Mouse (Mus musculus) c-Kit-positive CD71-positive TER-119-positive erythroid progenitor cells, embryonic 14.5 days (primary cell): ENCODE results near the gene Slc25a44.

Experiments
- DNase-seq: peaks from one replicate; pipeline ENCODE4 v3.0.0-alpha.2; 2013; ENCODE audit warnings: low spot score

Slc25a44 gene

DNA sequence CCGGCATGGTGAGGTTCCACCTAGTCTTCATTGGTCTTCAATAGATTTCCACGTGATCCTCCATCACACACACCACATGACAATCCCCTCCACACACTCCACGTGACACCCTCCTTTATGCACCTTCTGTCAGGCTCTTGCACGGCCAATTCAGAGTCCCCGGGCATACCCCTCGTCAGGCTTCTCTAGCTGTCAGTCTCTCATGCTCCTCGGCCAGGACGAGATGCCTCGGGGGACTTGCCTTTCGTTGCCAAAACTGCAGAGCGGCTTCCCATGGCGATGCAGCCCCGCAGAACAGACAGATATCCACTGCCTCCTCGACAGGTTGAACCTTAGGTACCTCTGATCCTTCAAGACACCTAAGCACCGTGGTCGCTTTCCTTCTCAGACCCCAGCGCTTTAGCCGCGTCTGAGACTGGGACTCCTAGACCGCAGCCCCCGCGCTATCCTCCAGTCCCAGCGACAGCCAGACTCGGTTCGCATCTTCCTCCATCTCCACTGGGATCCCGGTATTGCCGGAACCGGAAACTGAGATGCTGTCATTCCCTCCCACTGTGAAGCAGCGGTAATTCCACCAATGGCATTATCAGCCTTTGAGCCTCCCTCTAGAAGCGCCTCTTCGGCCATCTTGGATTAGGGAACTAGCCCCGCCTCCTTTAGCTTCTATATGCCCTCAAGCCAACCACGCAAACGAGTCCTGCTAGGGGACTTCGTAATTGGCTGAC is at the start of gene Slc25a44:
TSS of gene Slc25a44 (minus strand) at position 535 of the 725 bp plus-strand sequence.
- peak; percentile 99 for DNase-seq

DNA sequence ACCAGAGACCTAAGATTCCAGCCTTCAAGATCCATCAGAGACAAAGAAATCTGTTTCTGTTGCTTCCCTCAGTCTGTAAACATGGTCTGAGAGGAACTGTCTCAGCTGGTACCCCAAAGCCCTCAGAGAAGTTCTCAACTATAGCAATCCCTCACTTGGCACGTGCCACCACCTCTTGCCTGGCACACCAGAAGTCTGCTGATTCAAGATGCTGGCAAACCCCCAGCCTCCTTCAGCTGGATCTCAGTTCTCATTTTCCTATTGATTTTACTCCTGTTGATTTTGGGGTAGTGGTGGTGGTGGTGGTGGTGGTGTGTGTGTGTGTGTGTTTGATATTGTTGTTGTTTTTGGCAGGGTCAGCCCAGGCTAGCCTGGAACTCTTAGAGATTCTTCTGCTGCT is 48.6 kb upstream of the Slc25a44 start:
- no peak for DNase-seq

DNA sequence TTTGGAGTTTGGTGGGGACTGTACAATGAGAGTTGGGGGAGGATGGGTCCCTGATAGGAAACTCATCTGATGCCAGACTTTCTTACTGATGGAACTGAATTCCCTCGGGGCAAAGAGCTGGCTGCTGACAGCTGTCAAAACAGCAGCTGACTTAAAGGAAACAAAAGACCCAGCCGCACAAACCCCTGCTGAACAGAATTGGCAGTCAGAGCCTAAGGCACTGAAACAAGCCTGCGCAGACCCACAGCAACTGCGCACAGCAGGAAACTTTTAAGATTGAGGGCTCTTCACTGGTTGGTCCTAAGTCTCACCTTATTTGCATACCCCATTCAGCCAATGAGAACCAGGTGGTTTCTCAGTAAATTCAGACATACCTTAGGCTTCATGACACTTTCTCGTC is 48.1 kb upstream of the Slc25a44 start:
- no peak for DNase-seq

DNA sequence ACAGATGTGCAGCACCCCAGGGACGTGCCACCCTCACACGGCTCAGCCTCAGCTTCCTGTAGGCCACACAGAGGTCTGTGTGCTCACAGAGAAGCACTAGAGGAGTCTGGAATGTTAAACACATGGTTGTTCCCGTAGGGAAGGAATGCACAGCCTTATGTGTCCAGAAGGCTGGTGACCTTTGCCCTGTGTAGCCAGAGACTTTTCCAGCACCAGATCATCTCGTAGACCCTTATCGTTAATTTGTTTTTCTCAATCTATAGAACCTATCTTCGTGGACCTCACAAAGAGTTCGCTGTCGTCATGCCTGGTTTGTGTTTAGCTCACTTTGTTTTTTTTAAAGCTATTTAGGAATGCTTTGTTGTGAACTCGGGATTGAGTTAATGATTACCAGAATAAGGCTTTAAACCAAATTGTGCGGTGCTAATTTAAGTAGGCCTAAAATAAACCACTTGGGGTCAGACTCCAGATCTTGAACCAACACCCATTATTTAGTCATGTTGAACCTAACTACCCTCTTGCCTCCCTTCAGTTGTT is 46.1 kb upstream of the Slc25a44 start:
- no peak for DNase-seq

DNA sequence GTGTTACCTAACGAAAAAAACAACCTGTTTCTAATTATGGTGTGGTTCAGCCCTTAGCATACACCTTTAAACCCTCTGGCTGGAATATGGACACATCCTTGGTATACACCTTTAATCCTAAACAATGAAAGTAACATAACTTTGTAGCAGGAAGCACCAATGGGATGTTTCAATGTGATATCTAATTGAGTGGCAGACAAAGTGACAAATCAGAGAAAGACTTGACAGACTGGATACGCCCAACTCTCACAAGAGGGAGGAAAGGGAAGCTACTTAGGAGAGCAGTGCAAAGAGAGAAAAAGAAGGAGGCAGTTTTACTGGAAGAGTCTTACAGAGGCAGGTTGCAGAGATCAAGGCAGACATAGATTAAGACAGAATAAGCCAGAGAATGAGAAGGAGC is 44.5 kb upstream of the Slc25a44 start:
- DNase-seq, result no peak

DNA sequence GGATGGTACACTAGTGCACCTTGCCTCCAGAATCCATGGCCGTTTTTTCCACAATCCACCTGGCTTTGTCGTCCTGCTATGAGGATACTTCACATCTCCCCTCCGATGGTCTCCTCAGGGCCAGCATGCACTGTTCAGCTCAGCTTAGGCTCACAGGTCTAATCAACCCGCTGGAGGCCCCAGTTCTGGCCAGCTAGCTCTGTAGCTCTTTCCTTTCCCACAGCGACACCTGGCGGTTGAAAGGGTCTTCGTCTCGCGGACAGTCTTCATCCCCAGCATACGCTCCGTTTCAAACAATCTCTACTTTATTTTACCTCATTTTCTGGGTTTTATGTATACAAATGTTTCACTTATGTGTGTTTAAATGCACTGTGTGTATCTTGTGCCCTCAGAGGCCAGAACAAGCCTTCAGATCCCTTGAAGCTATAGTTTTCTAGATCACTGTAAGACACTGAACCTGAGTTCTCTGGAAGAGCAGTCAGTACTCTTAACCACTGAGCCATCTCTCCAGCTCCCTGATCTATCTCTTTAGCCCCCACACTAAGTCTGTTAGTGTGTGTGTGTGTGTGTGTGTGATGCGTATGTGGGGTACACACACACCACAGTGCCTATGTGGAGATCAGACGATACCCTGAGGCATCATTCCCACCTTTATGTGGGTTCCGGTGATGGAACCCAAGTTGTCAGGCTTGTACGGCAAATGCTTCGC is 42.3 kb upstream of the Slc25a44 start:
- DNase-seq, result peak; percentile 86

DNA sequence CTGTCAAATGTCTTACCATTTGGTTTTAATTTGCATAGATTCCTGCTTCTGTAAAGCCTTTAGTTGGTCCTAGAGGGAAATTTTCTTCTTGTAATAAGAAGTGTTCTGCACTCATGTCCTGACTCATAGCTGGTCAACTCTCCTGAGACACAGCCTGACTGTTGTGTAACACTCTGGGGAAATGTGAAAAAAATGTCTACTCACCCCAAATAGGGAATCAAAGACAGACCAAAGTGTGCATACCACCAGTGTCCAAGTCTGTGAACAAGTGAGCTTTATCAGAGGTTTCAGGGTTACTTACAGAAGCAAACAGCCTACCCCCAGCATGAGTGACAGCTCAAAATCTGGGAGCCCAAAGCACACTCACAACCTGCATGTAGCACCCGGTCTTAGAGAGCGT is 40.2 kb upstream of the Slc25a44 start:
- DNase-seq, result no peak

DNA sequence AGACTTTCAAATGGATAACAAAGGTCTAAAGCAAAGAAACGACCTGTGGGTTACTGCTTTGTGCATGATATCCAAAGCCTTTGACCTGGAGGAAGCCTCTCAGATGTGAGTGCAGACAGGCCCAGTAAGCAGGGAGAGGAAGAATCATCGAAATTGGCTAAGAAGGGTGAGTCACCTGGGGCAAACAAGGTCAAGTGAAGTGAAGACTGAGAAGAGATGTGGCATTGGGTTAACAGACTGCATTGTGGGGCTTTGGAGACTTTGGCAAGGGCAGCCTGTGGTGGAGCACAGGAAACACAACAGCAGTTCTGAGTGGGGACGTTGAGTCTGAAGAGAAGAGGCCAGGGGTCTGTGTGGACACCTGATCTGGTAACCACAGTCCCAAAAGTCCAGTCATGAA is 39.5 kb upstream of the Slc25a44 start:
- no peak for DNase-seq

DNA sequence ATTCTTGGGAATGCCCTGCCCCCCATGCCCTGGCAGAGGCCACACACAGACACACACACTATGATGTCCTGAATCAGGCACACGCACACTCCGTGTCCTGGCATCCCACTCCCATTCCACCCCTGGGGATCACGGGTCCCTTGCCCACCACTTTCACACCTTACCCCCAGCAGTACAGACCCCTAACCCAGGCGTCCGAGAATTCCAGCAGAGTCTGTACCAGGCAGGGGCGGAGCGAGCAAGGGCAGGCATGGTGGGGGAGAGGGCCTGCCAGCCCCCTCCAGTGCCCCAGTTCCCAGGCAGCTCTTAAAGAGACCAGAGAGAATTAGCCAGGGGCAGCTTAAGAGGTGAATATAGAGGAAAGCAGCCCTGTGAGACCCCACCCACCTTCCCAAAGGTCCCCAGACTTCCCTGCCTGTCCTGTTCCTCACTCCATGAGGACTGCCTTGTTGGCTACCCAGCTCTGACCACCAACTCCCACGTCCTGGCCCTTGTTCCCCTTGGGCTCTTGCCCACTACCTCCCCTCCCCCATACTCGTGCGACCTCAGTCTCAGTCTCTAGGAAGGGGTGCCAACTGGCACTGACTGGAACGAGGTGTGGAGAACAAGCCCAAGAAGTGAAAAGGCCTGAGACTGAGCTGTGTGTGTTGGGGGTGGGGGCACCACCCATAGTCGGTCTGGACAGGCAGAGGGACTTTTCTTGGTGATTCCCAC is 36.2 kb upstream of the Slc25a44 start, which contains the start of gene Sema4a:
TSS of gene Sema4a (minus strand) at position 200 of the 714 bp plus-strand sequence.
- DNase-seq, result no peak

DNA sequence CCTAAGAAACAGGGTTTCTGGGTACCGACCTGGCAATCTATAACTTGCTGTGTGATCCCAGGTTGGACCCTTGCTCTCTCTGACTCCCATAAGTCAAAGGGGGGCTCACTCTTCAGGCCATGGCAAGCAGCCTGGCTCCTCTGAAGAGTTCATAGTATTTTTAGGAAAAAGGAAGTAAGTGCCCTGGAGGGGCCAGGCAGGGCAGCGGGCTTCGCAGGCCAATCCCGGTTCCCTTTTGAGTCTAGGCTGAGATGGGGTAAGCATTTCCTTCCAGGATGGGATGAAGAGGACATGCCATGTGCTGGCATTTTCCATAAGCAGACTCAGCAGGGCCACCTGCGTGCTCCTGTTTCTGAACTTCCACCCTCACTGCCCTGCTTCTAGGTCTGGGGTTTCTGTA is 35.1 kb upstream of the Slc25a44 start:
- DNase-seq, result no peak

DNA sequence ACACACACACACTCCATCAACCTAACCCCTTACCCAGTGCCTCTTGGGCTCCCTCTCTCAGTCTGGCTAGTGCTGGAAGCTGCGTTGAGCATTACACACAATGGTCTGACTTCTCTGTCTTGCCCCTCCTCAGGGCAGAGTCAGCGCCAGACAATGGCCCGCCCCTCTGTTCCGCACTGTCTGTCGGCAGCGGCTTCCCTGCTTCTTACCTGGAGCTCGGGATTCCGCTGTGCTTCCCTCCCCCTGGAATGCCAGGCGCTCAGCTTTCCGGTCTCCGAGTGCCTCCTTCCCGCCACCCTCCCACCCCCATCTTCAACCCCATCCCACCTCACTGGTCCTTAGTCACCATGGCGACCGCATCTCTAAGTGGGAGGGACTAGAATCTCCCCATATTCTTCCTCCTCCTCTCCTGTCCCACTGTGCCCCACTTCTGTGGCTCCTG is 33.9 kb upstream of the Slc25a44 start:
- no peak for DNase-seq

DNA sequence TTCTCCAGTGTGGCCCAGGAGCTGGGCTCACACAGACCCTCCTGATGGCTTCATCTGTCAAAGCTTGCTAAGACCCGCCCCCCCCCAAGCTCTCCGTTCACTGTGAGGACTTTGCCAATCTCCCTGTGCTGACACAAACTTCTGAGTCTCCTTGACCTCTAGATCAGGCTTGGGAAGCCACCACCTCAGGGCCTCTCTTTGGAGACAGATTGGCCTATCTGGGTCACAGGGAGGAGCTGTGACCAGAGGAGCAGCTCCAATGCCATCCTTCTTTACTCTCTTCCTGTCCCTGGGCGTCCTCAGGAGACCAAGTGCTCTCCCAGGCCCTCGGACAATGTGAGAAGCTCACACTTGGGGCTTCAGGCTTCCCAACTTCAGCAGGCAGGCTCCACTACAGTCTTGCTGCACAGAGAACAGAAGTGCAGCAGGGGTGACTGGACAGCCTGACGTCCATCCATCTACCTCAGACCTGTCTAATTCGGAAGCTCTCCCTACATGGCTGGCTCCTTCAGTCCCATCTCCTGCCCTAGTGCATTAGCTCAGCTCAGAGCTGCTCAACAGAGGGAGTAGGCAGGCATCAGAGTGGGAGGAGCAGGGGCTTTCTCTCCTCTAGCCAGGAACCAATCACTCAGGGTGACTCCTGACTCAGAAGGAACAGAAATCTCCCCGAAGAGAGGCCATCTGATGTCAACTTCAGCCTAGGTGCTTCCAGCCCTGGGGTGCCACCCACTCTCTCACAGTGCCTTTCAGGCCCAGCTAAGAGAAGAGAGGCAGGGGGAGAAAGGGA is 32.0 kb upstream of the Slc25a44 start:
- no peak for DNase-seq

DNA sequence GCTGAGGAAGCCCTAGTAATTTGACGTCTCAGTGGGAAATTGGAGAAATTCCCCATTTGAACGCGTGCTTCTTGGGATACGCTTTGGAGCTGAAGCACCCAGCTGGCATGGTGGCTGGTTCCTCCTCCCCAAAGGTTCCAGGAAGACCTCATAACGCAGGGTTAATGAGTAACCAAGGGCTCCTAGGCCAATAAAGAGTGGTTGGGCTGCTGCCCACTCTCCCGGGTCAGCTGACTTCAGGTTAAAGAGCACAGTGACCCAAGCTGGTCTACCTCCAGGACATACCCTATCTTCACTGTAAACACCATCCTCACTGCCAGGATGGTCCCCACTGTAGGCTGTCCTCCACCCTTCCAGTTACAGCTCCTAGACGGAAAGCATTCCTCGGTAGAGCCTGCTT is 31.4 kb upstream of the Slc25a44 start:
- no peak for DNase-seq

DNA sequence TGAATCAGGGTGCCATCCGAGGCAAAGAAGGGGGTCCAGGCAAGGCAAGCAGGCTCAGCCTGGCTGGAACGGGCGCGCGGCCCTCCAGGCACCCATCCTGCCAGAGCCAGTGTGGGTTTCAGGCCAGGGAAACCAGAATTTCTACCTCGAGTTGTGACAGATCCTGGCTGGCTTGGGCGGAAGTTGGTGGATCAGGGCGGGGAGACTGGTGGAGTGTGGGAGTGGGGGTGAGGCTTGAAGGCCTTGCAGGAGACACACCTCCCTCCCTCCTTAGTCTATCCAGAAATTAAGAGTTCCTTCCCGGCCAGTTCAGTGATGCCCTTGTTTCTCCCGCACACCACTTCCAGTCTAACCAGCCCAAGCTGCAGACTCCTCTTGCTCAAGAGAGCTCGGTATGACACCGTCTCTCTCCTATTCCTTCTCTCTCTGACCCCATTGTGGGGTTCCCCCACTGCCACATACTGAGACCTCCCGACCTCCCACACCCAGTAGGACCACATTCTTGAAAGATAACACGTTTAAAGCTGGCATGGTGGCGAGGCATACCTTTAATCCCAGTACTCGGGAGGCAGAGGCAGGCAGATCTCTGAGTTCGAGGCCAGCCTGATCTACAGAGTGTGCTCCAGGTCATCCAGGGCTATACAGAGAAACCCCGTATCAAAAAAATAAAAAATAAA is 30.8 kb upstream of the Slc25a44 start:
- no peak for DNase-seq

DNA sequence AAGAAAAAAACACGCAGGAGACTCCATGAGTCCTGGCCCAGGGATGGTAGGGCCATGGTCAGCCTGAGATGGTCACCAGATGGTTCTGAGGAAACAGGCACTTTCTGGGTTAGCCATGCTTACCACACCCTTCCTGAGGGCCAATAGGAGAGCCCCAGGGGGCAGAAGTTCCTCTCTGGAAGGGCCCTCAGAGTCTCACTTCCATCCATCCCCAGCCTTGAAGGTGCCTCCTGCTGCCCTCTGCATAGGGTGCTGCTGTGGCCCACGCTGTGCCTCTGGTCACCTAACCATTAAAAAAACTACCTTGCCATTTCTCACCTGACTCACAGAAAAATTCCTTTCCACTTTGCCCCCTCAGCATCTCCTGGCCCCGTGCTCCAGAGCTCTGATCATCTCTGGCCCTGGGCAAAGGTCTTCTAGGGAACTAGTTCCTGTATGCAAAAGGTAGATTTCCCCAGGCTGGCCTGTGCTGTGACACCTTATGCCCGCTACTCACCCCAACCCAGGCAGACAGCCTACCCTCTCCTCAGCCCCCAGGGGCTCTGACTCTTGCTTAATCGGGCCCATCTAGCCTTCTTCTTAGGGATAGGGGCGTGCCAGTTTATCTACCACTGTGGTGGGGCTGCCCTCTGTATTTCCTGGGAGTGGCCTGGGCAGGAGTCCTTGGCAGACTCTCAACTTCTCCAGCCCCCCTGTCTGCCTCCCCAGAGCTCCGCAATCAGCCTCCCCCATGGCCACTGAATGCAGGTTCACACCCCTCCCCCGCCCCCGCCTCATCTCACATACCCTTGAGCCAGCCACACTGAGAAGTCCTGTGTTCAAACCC is 30.0 kb upstream of the Slc25a44 start:
- no peak for DNase-seq

DNA sequence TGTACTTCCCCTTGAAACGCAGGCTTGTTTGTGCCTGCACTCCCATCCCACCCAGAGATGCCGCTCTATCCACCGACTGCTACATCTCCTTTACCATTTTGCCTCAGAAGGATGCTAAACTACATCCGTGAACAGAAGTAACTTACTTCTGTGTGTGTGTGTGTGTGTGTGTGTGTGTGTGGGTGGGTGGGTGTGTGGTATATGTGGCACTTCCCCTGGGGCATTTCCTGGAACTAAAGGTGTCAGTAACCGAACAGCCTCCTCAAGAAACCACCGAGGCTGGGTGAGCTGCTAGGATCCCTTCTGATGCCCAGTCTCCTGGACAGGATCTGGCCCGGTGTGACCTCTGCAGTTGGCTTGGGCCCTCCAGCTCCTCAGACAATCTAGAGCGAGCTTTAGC is 29.0 kb upstream of the Slc25a44 start:
- no peak for DNase-seq

DNA sequence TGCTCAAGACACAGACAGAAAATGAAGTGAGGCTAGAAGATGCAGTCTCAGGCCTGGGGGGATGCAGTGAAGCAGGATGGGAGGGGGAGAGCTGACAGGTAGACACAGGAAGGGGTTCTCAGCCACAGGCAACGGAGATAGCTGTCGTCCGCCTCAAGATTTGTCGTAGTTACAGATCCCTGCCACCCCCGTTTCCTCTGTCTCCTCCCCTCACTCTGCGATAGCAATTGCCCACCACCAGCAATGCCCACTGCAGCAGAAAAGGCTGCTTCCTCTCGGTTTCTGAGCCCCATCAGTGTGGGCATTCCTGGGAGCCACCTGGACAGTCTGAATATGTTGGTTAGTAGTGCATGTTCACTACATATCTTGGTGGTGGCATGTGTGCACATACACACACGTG is 28.4 kb upstream of the Slc25a44 start:
- no peak for DNase-seq

DNA sequence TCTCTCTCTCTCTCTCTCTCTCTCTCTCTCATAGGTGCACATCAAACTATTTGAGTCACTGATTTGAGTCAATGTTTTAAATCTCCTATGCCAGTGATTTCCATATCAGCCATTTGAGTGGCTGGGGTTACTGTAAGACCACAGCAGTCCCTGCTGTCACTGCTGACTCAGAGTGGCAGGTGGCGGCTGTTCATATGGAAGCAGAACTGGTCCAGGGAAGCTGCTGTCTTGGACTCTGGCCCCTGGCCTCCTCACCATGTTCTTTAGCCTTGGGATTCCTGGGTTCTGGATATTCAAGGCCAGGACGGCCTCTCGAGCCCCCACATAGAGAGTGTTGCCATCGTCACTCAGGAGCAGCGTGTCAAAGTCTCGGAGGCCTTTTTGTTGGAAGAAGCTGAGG is 27.8 kb upstream of the Slc25a44 start:
- no peak for DNase-seq

DNA sequence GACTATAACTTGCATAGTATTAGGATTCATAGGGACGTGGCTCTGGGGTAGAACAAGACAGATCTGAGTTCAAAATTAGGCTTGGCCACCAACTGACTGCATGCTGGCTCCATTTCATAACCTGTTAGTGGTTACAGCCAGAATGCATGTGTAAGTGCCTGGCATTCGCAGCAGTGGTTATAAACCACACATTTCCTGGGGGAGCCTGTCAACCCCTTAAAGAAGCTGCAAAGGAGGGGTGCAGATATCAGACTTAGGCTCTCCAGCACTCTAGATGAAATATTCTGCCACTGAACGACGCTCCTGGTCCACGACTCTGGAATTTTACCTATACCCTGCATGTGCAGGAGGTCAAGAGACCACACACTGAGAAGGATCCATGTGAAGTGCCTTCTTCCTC is 27.3 kb upstream of the Slc25a44 start:
- no peak for DNase-seq

DNA sequence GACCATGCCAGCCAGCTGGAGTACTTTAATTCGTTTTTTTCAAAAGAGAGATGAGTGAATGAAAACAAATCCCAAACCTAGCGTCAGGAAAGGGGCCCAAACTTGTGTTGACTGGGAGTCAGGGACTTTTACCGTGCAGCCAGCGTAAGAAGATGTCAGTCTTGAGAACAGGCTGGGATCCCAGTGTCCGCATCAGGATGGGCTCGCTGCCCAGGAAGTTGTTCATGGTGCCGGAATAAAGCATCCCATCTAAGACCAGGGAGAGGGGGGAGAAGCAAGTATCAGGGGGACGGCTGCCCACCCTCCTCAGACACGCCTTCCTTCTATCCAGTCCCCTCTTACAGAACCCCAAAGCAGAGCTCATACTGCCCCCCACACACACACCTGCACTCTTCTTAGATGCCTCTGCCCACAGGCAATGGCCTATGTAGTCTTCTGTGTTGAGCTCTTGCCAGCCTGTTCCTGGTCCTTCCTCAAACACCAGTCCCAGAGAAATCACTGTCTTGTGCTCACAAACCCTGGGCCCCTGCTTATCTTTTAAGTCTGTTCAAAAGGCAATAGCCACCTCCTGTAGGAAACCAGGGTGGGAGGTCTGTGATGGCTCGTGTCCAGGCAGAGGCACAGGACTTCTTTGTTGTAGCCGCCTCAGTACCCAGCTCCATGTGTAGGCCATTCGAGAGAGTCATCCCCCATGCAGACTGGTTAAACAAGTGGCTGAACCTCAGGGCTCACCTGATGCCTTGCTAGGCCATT is 25.6 kb upstream of the Slc25a44 start:
- DNase-seq, result no peak
